9 mouse cellular contexts compared by ENCODE assay signal in the genomic region with DNA sequence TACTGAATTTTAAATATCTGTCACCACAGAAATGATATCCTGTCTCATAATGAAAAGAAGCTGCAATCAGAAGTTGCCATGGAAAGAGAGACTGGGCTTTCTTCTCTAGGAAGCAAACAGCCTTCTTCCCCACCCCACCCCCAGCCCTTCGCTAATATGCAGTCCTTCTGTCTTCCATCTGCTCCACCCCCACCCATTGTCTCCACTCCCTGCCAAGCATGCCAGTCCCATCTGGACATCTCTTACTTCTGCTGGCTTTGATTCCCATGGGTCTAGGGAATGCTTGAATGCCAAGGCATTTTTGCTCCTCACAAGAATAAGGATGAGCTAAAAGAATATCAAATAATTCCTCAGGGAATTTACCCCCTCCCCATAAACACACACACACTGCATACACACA.
DNase-seq lines count a peak whose midpoint lies in the region; ATAC-seq and TF ChIP-seq lines count a peak whose summit lies in the region.
"Had no signal": no experiment of that assay in that cellular context is flagged by ENCODE, and none has a peak within 500 bp of the region (broad histone marks: within the 10 kb centered on the region; RNA-seq: fewer than 3 reads in every experiment).

No protein-coding gene starts in this region.

- DNase-seq in brain, embryonic 14.5 days (ENCODE audit: low read depth): peak; percentile 96
- DNase-seq in embryonic facial prominence, embryonic 10.5 days (ENCODE audit: low spot score): peak; percentile 31
- peak; percentile 73 to 89 for DNase-seq in layer of hippocampus, adult 18-20 months (ENCODE audit: low spot score in 2 of 2)
- DNase-seq in neural tube, embryonic 11.5 days (ENCODE audit: low spot score): peak; percentile 72
- DNase-seq in kidney, adult 9 months: no peak
- DNase-seq in heart, postnatal 25 days (ENCODE audit: low spot score): no peak
- DNase-seq in adrenal gland, postnatal 10 days: no peak

- H3K27me3 ChIP-seq in embryonic facial prominence, embryonic 10.5 days (replicated peaks; ENCODE audit: low read depth, poor library complexity, severe bottlenecking): no peaks in the 10 kb centered on the region
- no peaks in the 10 kb centered on the region for H3K27me3 ChIP-seq in neural tube, embryonic 11.5 days (ENCODE audit: control insufficient read depth, insufficient read depth, low read length)

- intact Hi-C loops in heart, postnatal 25 days (cut with DNase I): no loop called here

- no peak overlapping the region for H3K4me2 ChIP-seq in neural tube, embryonic 11.5 days (ENCODE audit: low read depth)

- TF ChIP-seq POLR2A in brain, embryonic 14.5 days (IDR thresholded peaks at IDR 0.05; ENCODE audit: borderline replicate concordance, extremely low read depth, insufficient read depth, insufficient read length, poor library complexity, severe bottlenecking): no peak

- no peak overlapping the region for H3K27ac ChIP-seq in embryonic facial prominence, embryonic 10.5 days (replicated peaks)
- peak overlapping the region; percentile 62 for H3K27ac ChIP-seq in neural tube, embryonic 11.5 days (ENCODE audit: low read depth, low read length)
- H3K27ac ChIP-seq: liver, embryonic 14.5 days had no signal

- no peak for TF ChIP-seq CTCF in brain, embryonic 14.5 days (IDR thresholded peaks at IDR 0.05; ENCODE audit: borderline replicate concordance, extremely low read depth, insufficient read depth, insufficient read length)

- H3K4me1 ChIP-seq in embryonic facial prominence, embryonic 10.5 days: 0 out of 2 replicates have a peak, but pooled peaks cover 3% of the 10 kb centered on the region
- no peaks in the 10 kb centered on the region; the same call in 1 of the 2 replicates for H3K4me1 ChIP-seq in neural tube, embryonic 11.5 days (ENCODE audit: control insufficient read depth, insufficient read depth, low read length)

- WGBS in embryonic facial prominence, embryonic 10.5 days: 15% methylated on average over 1 of the region's 1 CpGs
- 5% methylated on average over 1 of the region's 1 CpGs for WGBS in neural tube, embryonic 11.5 days

- no peaks in the 10 kb centered on the region for H3K36me3 ChIP-seq in embryonic facial prominence, embryonic 10.5 days (replicated peaks)
- no peaks in the 10 kb centered on the region for H3K36me3 ChIP-seq in neural tube, embryonic 11.5 days (ENCODE audit: control insufficient read depth, insufficient read depth, low read length)

- peak; percentile 79 for ATAC-seq in neural tube, embryonic 11.5 days (ENCODE audit: insufficient read depth, low FRiP score, low TSS enrichment)
- no peak for ATAC-seq in erythroblast, adult 5-6 weeks (replicated peaks; ENCODE audit: low FRiP score, poor library complexity, severe bottlenecking)

- no peaks in the 10 kb centered on the region for H3K9me3 ChIP-seq in embryonic facial prominence, embryonic 10.5 days
- H3K9me3 ChIP-seq in neural tube, embryonic 11.5 days (ENCODE audit: control insufficient read depth, low read length): no peaks in the 10 kb centered on the region

- H3K9ac ChIP-seq in neural tube, embryonic 11.5 days (ENCODE audit: low read length): no peak overlapping the region
- H3K9ac ChIP-seq: liver, embryonic 14.5 days had no signal

- no peak overlapping the region for H3K4me3 ChIP-seq in embryonic facial prominence, embryonic 10.5 days
- no peak overlapping the region for H3K4me3 ChIP-seq in neural tube, embryonic 11.5 days (ENCODE audit: low read depth, low read length)

Comparison
In these comparisons a context has a peak if more than half of its experiments do, and no peak if none do; other contexts are left out.
1. DNase-seq: peak in brain, embryonic 14.5 days (single experiment), embryonic facial prominence, embryonic 10.5 days (single experiment), layer of hippocampus, adult 18-20 months (2 of 2) and neural tube, embryonic 11.5 days (single experiment); none in kidney, adult 9 months (single experiment), heart, postnatal 25 days (single experiment) and adrenal gland, postnatal 10 days (single experiment).